Mouse (Mus musculus) megakaryocyte, embryonic 14.5 days (primary cell): ENCODE data around the gene Cdip1.

ENCODE experiments used
- FLI1 ChIP-seq: IDR thresholded peaks from 2 replicates; pipeline ENCODE4 v1.6.1; 2012; ENCODE audit warnings: low read length, inconsistent platforms, mixed read lengths
- GATA1 ChIP-seq: IDR thresholded peaks from 3 replicates; pipeline ENCODE4 v1.6.1; 2012; ENCODE audit warnings: mixed read lengths, low read length, inconsistent platforms, borderline replicate concordance

GRCm38 (mm10) chr16:4727963-4728362 lies 62.1 kb downstream of the Cdip1 start:
- TF ChIP-seq GATA1 (no peak), FLI1 (no peak)
